Comparison of ENCODE assay signal across 21 mouse cellular contexts in the genomic region with DNA sequence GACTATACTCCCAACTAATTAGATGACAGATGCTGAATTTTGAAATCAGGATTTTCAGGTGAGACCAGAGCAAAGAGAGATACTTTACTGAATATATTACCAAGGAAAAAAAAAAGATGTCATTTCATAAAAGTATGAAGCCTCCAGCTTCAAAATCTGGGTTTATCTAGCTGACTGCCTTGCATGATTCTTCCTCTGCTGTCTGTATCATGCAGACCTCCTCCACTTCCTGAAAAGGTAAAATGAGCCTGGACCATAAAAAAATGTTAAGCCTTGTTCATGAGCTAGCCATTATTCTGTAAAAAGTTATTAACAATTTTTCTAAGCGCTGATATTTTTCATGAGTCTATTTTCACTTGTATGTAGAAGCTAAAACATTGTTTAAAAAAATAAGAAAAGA. TPM values are rescaled to one million over a fixed set of nuclear protein-coding genes. Genes with fewer than 3 reads are reported as not detected.
DNase-seq lines count a peak whose midpoint lies in the region; ATAC-seq and TF ChIP-seq lines count a peak whose summit lies in the region.
"Had no signal": no experiment of that assay in that cellular context is flagged by ENCODE, and none has a peak within 500 bp of the region (broad histone marks: within the 10 kb centered on the region; RNA-seq: fewer than 3 reads in every experiment).

No protein-coding gene starts in this region.

- no peak for TF ChIP-seq POLR2A in CH12.LX (IDR thresholded peaks at IDR 0.05; ENCODE audit: low read depth, low read length)

- TF ChIP-seq EP300 in CH12.LX (IDR thresholded peaks at IDR 0.05; ENCODE audit: low read length): no peak

- no peaks in the 10 kb centered on the region for H3K27me3 ChIP-seq in lung, embryonic 16.5 days (ENCODE audit: control insufficient read depth, insufficient read depth, low read depth, low read length)
- no peaks in the 10 kb centered on the region for H3K27me3 ChIP-seq in CH12.LX (replicated peaks)
- H3K27me3 ChIP-seq: heart, embryonic 15.5 days; hindbrain, embryonic 15.5 days; limb, embryonic 12.5 days had no signal

- H3K4me3 ChIP-seq in lung, embryonic 16.5 days (ENCODE audit: low read length): no peak overlapping the region
- no peak overlapping the region for H3K4me3 ChIP-seq in CH12.LX (replicated peaks in 1 of 3; ENCODE audit: low read depth in 2 of 3, low read length in 2 of 3, poor library complexity in 1 of 3)
- H3K4me3 ChIP-seq: embryonic facial prominence, embryonic 10.5 days; heart, embryonic 15.5 days; hindbrain, embryonic 15.5 days; left cerebral cortex, adult 2 months; limb, embryonic 12.5 days had no signal

- TF ChIP-seq CTCF in CH12.LX (conservative IDR thresholded peaks at IDR 0.05 in 1 of 2, IDR thresholded peaks at IDR 0.05 in 1 of 2; ENCODE audit: low read depth in 2 of 2, low read length in 2 of 2): no peak

- H3K36me3 ChIP-seq in lung, embryonic 16.5 days (ENCODE audit: control insufficient read depth, insufficient read depth, low read length): no peaks in the 10 kb centered on the region
- H3K36me3 ChIP-seq in CH12.LX (replicated peaks in 1 of 2; ENCODE audit: control insufficient read depth in 1 of 2, insufficient read depth in 1 of 2, low read length in 1 of 2): peaks cover 0 to 12% of the 10 kb centered on the region in 2 experiments
- H3K36me3 ChIP-seq: heart, embryonic 15.5 days; hindbrain, embryonic 15.5 days had no signal

- no peak for TF ChIP-seq RAD21 in CH12.LX (IDR thresholded peaks at IDR 0.05; ENCODE audit: low read depth, low read length)

- no peak overlapping the region for H3K27ac ChIP-seq in lung, embryonic 16.5 days (ENCODE audit: low read length)
- H3K27ac ChIP-seq in CH12.LX (ENCODE audit: insufficient read depth, low read depth): no peak overlapping the region
- H3K27ac ChIP-seq: embryonic facial prominence, embryonic 10.5 days; heart, embryonic 15.5 days; hindbrain, embryonic 15.5 days; left cerebral cortex, adult 2 months; limb, embryonic 12.5 days had no signal

- dilution Hi-C loops in CH12.LX (cut with MboI; ENCODE audit: extremely low pct_ligation_motif_present, extremely low pct_unique_long_range_greater_than_20kb, low sequenced_read_pairs): no loop called here

- H3K4me1 ChIP-seq in lung, embryonic 16.5 days (replicated peaks; ENCODE audit: control insufficient read depth, insufficient read depth, low read length): peaks cover 10% of the 10 kb centered on the region
- peaks cover 0 to 25% of the 10 kb centered on the region in 2 experiments; a peak in 1 of 4 replicates for H3K4me1 ChIP-seq in CH12.LX (ENCODE audit: control insufficient read depth in 1 of 2, insufficient read depth in 2 of 2)

- H3K4me2 ChIP-seq in lung, embryonic 16.5 days (ENCODE audit: low read depth, low read length): peak overlapping the region; percentile 14; the same call in 1 of the 2 replicates
- peak overlapping the region; percentile 94 for H3K4me2 ChIP-seq in CH12.LX (ENCODE audit: insufficient read depth, low read depth, poor library complexity, severe bottlenecking)
- H3K4me2 ChIP-seq: heart, embryonic 15.5 days; limb, embryonic 12.5 days had no signal

- in situ Hi-C loops in CH12.LX (cut with MboI; ENCODE audit: low pct_ligation_motif_present, low pct_unique_long_range_greater_than_20kb, low sequenced_read_pairs): no loop called here

- no peak for ATAC-seq in lung, embryonic 16.5 days (ENCODE audit: low read depth)
- 0 out of 2 replicates have a peak, but pooled peaks have one; percentile 25 for ATAC-seq in granulocyte monocyte progenitor cell, adult 5-6 weeks (replicated peaks; ENCODE audit: poor library complexity, severe bottlenecking)
- peak; percentile 48; the same call in 1 of the 2 replicates for ATAC-seq in megakaryocyte, adult 5-6 weeks (ENCODE audit: poor library complexity, severe bottlenecking)
- ATAC-seq: forebrain, postnatal 0 days had no signal

- no peaks in the 10 kb centered on the region for H3K9me3 ChIP-seq in lung, embryonic 16.5 days (ENCODE audit: control insufficient read depth, low read length)
- no peaks in the 10 kb centered on the region for H3K9me3 ChIP-seq in CH12.LX (replicated peaks; ENCODE audit: low read length)
- H3K9me3 ChIP-seq: embryonic facial prominence, embryonic 10.5 days; heart, embryonic 15.5 days; hindbrain, embryonic 15.5 days had no signal

- no peaks in the 10 kb centered on the region for H3K79me2 ChIP-seq in CH12.LX (replicated peaks; ENCODE audit: control insufficient read depth, extremely low read depth, insufficient read depth, poor library complexity, severe bottlenecking)

- no peak overlapping the region for H3K9ac ChIP-seq in lung, embryonic 16.5 days (ENCODE audit: low read length)
- H3K9ac ChIP-seq in CH12.LX (ENCODE audit: insufficient read depth, low read depth): peak overlapping the region; percentile 48
- H3K9ac ChIP-seq: forebrain, postnatal 0 days; heart, embryonic 15.5 days; hindbrain, embryonic 15.5 days; limb, embryonic 12.5 days had no signal

- 95% methylated on average over 1 of the region's 1 CpGs for WGBS in lung, embryonic 16.5 days

- DNase-seq in lung, adult 18-20 months: no peak
- peak; percentile 7 for DNase-seq in CH12.LX (ENCODE audit: extremely low read depth)
- no peak for DNase-seq in frontal cortex, adult 2 months (ENCODE audit: extremely low spot score in 1 of 2, low spot score in 1 of 2)
- no peak for DNase-seq in embryo, embryonic 11 days
- DNase-seq: adrenal gland, adult 2 months; cerebellum, postnatal 10 days; forebrain, postnatal 0 days; heart, adult 18-20 months; kidney, adult 18-20 months; kidney, postnatal 14 days; lung, postnatal 10 days; spleen, adult 18-20 months; thymus, adult 18-20 months had no signal

TF ChIP-seq in CH12.LX, 34 proteins besides CTCF, POLR2A, EP300 and RAD21:
- TF ChIP-seq SIN3A (IDR thresholded peaks at IDR 0.05; ENCODE audit: low read length) (no peak), MXI1 (IDR thresholded peaks at IDR 0.05; ENCODE audit: low read depth, low read length) (no peak), ELF1 (IDR thresholded peaks at IDR 0.05; ENCODE audit: low read depth, low read length) (no peak), MAZ (IDR thresholded peaks at IDR 0.05; ENCODE audit: low read depth, low read length) (no peak), TBP (conservative IDR thresholded peaks at IDR 0.05; ENCODE audit: low read depth, low read length) (no peak), IRF4 (IDR thresholded peaks at IDR 0.05; ENCODE audit: low read depth, low read length) (no peak), ZMIZ1 (IDR thresholded peaks at IDR 0.05; ENCODE audit: low read depth, low read length) (no peak), E2F4 (IDR thresholded peaks at IDR 0.05; ENCODE audit: insufficient replicate concordance, low read depth, low read length) (no peak), PAX5 (IDR thresholded peaks at IDR 0.05; ENCODE audit: low read length) (no peak)

RNA-seq across cellular contexts. Expression of a gene that starts 5.4 kb away (rescaled TPM):
- 8.0 and 8.8 TPM in 2 replicates for polyA plus RNA-seq in lung, embryonic 16.5 days (2015; fragmentation: Nextera tagmentation; extraction: Ambion mirVana)
- total RNA-seq in CH12.LX (2012; rRNA removed) (5.5 and 6.6 TPM in 2 replicates), CH12.LX (2014; rRNA removed) (5.4 and 5.7 TPM in 2 replicates)
- polyA plus RNA-seq in CH12.LX (2012; ENCODE audit: insufficient read length, low read depth): 3.8 and 4.2 TPM in 2 replicates
- total RNA-seq in granulocyte monocyte progenitor cell, adult 5-6 weeks (2014; fragmentation: Nextera tagmentation): 6.9 and 7.4 TPM in 2 replicates
- 7.1 and 9.5 TPM in 2 replicates for total RNA-seq in granulocyte monocyte progenitor cell, adult 5-6 weeks (2017)
- 17.3 and 18.9 TPM in 2 replicates for total RNA-seq in megakaryocyte, adult 5-6 weeks (2015)
- total RNA-seq in megakaryocyte, adult 5-6 weeks (2017): 13.7 and 16.7 TPM in 2 replicates
- 12.5 and 13.0 TPM in 2 replicates for polyA plus RNA-seq in frontal cortex, adult 2 months (2012; rRNA removed)
